Mouse (Mus musculus): ENCODE measurements around the gene Rhox3f. TPM values are rescaled to one million over a fixed set of nuclear protein-coding genes. Genes with fewer than 3 reads are reported as not detected.
"Not testable (repeated sequence)": the region's sequence is repeated elsewhere in the genome, so short reads cannot be mapped to it uniquely, and the experiment has no call there.

Gene Rhox3f
- not detected in 2 replicates for polyA plus RNA-seq (2015; fragmentation: Nextera tagmentation; extraction: Ambion mirVana)

GRCm38 (mm10) chrX:37580692-37581091 is at the start of gene Rhox3f:
Gene Rhox3f (plus strand): TSS chrX:37580992.
- not testable (repeated sequence) for H3K27ac ChIP-seq; H3K4me1 ChIP-seq (replicated peaks; ENCODE audit: insufficient read depth, low read length); H3K36me3 ChIP-seq (ENCODE audit: insufficient read depth, low read length); H3K4me2 ChIP-seq (ENCODE audit: low read length); H3K4me3 ChIP-seq (replicated peaks; ENCODE audit: low read depth, low read length); H3K27me3 ChIP-seq (ENCODE audit: insufficient read depth, low read length); H3K9me3 ChIP-seq (replicated peaks; ENCODE audit: low read length); ATAC-seq (replicated peaks; ENCODE audit: low FRiP score, low read depth); H3K9ac ChIP-seq (ENCODE audit: low read depth, low read length); DNase-seq (ENCODE audit: low spot score)

GRCm38 (mm10) chrX:37541719-37542118 is 39.1 kb upstream of the Rhox3f start, which contains the start of gene Rhox3e:
Gene Rhox3e (plus strand): TSS chrX:37542019.
- not testable (repeated sequence) for H3K4me2 ChIP-seq (ENCODE audit: low read length); H3K27me3 ChIP-seq (ENCODE audit: insufficient read depth, low read length); DNase-seq (ENCODE audit: low spot score); H3K27ac ChIP-seq; H3K9ac ChIP-seq (ENCODE audit: low read depth, low read length); ATAC-seq (replicated peaks; ENCODE audit: low FRiP score, low read depth); H3K4me3 ChIP-seq (replicated peaks; ENCODE audit: low read depth, low read length); H3K36me3 ChIP-seq (ENCODE audit: insufficient read depth, low read length); H3K9me3 ChIP-seq (replicated peaks; ENCODE audit: low read length); H3K4me1 ChIP-seq (replicated peaks; ENCODE audit: insufficient read depth, low read length)
- no CpG with 5 or more reads among the region's 4 CpGs for WGBS

- WGBS = 95% methylated on average over 10 of the region's 18 CpGs
- DNase-seq (ENCODE audit: low spot score); H3K27me3 ChIP-seq (ENCODE audit: insufficient read depth, low read length); H3K27ac ChIP-seq; ATAC-seq (replicated peaks; ENCODE audit: low FRiP score, low read depth); H3K4me1 ChIP-seq (replicated peaks; ENCODE audit: insufficient read depth, low read length); H3K36me3 ChIP-seq (ENCODE audit: insufficient read depth, low read length); H3K9me3 ChIP-seq (replicated peaks; ENCODE audit: low read length); H3K9ac ChIP-seq (ENCODE audit: low read depth, low read length); H3K4me3 ChIP-seq (replicated peaks; ENCODE audit: low read depth, low read length); H3K4me2 ChIP-seq (ENCODE audit: low read length): not testable (repeated sequence)
Measured at GRCm38 (mm10) chrX:37557112-37557511, 23.7 kb upstream of the Rhox3f start, which contains the start of gene Rhox4e. Gene Rhox4e (plus strand): TSS chrX:37557412.

- H3K27ac ChIP-seq; H3K9me3 ChIP-seq (replicated peaks; ENCODE audit: low read length); H3K4me3 ChIP-seq (replicated peaks; ENCODE audit: low read depth, low read length); H3K27me3 ChIP-seq (ENCODE audit: insufficient read depth, low read length); DNase-seq (ENCODE audit: low spot score); ATAC-seq (replicated peaks; ENCODE audit: low FRiP score, low read depth); H3K4me2 ChIP-seq (ENCODE audit: low read length); H3K36me3 ChIP-seq (ENCODE audit: insufficient read depth, low read length); H3K4me1 ChIP-seq (replicated peaks; ENCODE audit: insufficient read depth, low read length); H3K9ac ChIP-seq (ENCODE audit: low read depth, low read length): not testable (repeated sequence)
- WGBS = 92% methylated on average over 6 of the region's 8 CpGs
Measured at GRCm38 (mm10) chrX:37571105-37571504, 9.7 kb upstream of the Rhox3f start, which contains the start of gene Rhox2f. Gene Rhox2f (plus strand): TSS chrX:37571405.

- 40% methylated on average over 2 of the region's 2 CpGs for WGBS
- peak; percentile 0 for DNase-seq (ENCODE audit: low spot score)
- ATAC-seq (replicated peaks; ENCODE audit: low FRiP score, low read depth) = not testable (repeated sequence)
Measured at GRCm38 (mm10) chrX:37572638-37573037, 8.2 kb upstream of the Rhox3f start.

GRCm38 (mm10) chrX:37607604-37608003 is 26.8 kb downstream of the Rhox3f start, which contains the start of gene Rhox4f:
Gene Rhox4f (minus strand): TSS chrX:37607704.
- not testable (repeated sequence) for DNase-seq (ENCODE audit: low spot score); H3K4me1 ChIP-seq (replicated peaks; ENCODE audit: insufficient read depth, low read length); H3K9me3 ChIP-seq (replicated peaks; ENCODE audit: low read length); H3K9ac ChIP-seq (ENCODE audit: low read depth, low read length); H3K4me3 ChIP-seq (replicated peaks; ENCODE audit: low read depth, low read length); H3K4me2 ChIP-seq (ENCODE audit: low read length); H3K27me3 ChIP-seq (ENCODE audit: insufficient read depth, low read length); H3K27ac ChIP-seq; ATAC-seq (replicated peaks; ENCODE audit: low FRiP score, low read depth); H3K36me3 ChIP-seq (ENCODE audit: insufficient read depth, low read length)
- 94% methylated on average over 15 of the region's 19 CpGs for WGBS

More at GRCm38 (mm10) chrX:37572638-37573037, 8.2 kb upstream of the Rhox3f start:
- H3K9ac ChIP-seq (ENCODE audit: low read depth, low read length); H3K27me3 ChIP-seq (ENCODE audit: insufficient read depth, low read length); H3K9me3 ChIP-seq (replicated peaks; ENCODE audit: low read length); H3K36me3 ChIP-seq (ENCODE audit: insufficient read depth, low read length); H3K4me1 ChIP-seq (replicated peaks; ENCODE audit: insufficient read depth, low read length); H3K27ac ChIP-seq; H3K4me2 ChIP-seq (ENCODE audit: low read length); H3K4me3 ChIP-seq (replicated peaks; ENCODE audit: low read depth, low read length): not testable (repeated sequence)

- H3K9me3 ChIP-seq (replicated peaks; ENCODE audit: low read length); H3K4me2 ChIP-seq (ENCODE audit: low read length); H3K27ac ChIP-seq; DNase-seq (ENCODE audit: low spot score); H3K4me3 ChIP-seq (replicated peaks; ENCODE audit: low read depth, low read length); H3K9ac ChIP-seq (ENCODE audit: low read depth, low read length); H3K27me3 ChIP-seq (ENCODE audit: insufficient read depth, low read length); H3K36me3 ChIP-seq (ENCODE audit: insufficient read depth, low read length); ATAC-seq (replicated peaks; ENCODE audit: low FRiP score, low read depth); H3K4me1 ChIP-seq (replicated peaks; ENCODE audit: insufficient read depth, low read length): not testable (repeated sequence)
- WGBS = 82% methylated on average over 2 of the region's 2 CpGs
Measured at GRCm38 (mm10) chrX:37628512-37628911, 47.7 kb downstream of the Rhox3f start, which contains the start of gene Rhox3g. Gene Rhox3g (minus strand): TSS chrX:37628612.

Other genes starting within 250 kb of the Rhox3f start
- gene Rhox3a2, start 201.0 kb upstream of the Rhox3f start, polyA plus RNA-seq (2015; fragmentation: Nextera tagmentation; extraction: Ambion mirVana) = not detected in 2 replicates
- not detected in 2 replicates for gene Rhox4a2, start 190.1 kb upstream of the Rhox3f start, polyA plus RNA-seq (2015; fragmentation: Nextera tagmentation; extraction: Ambion mirVana)
- gene Rhox2b, start 168.9 kb upstream of the Rhox3f start, polyA plus RNA-seq (2015; fragmentation: Nextera tagmentation; extraction: Ambion mirVana) = not detected in 2 replicates
- not detected in 2 replicates for gene Rhox4b, start 148.5 kb upstream of the Rhox3f start, polyA plus RNA-seq (2015; fragmentation: Nextera tagmentation; extraction: Ambion mirVana)
- gene Rhox2c, start 127.3 kb upstream of the Rhox3f start, polyA plus RNA-seq (2015; fragmentation: Nextera tagmentation; extraction: Ambion mirVana) = not detected in 2 replicates
- not detected in 2 replicates for gene Rhox3c, start 122.4 kb upstream of the Rhox3f start, polyA plus RNA-seq (2015; fragmentation: Nextera tagmentation; extraction: Ambion mirVana)
- not detected in 2 replicates for gene Rhox4c, start 100.7 kb upstream of the Rhox3f start, polyA plus RNA-seq (2015; fragmentation: Nextera tagmentation; extraction: Ambion mirVana)
- not detected in 2 replicates for gene Rhox2d, start 87.6 kb upstream of the Rhox3f start, polyA plus RNA-seq (2015; fragmentation: Nextera tagmentation; extraction: Ambion mirVana)
- not detected in 2 replicates for gene Rhox4d, start 66.6 kb upstream of the Rhox3f start, polyA plus RNA-seq (2015; fragmentation: Nextera tagmentation; extraction: Ambion mirVana)
- gene Rhox2e, start 50.5 kb upstream of the Rhox3f start, polyA plus RNA-seq (2015; fragmentation: Nextera tagmentation; extraction: Ambion mirVana) = not detected in 2 replicates
- not detected in 2 replicates for gene Rhox3e, start 39.0 kb upstream of the Rhox3f start, polyA plus RNA-seq (2015; fragmentation: Nextera tagmentation; extraction: Ambion mirVana)
- not detected in 2 replicates for gene Rhox4e, start 23.6 kb upstream of the Rhox3f start, polyA plus RNA-seq (2015; fragmentation: Nextera tagmentation; extraction: Ambion mirVana)
- not detected in 2 replicates for gene Rhox2f, start 9.6 kb upstream of the Rhox3f start, polyA plus RNA-seq (2015; fragmentation: Nextera tagmentation; extraction: Ambion mirVana)
- not detected in 2 replicates for gene Rhox4f, start 26.7 kb downstream of the Rhox3f start, polyA plus RNA-seq (2015; fragmentation: Nextera tagmentation; extraction: Ambion mirVana)
- gene Rhox3g, start 47.6 kb downstream of the Rhox3f start, polyA plus RNA-seq (2015; fragmentation: Nextera tagmentation; extraction: Ambion mirVana) = not detected in 2 replicates
- not detected in 2 replicates for gene Rhox2g, start 62.5 kb downstream of the Rhox3f start, polyA plus RNA-seq (2015; fragmentation: Nextera tagmentation; extraction: Ambion mirVana)
- not detected in 2 replicates for gene Rhox4g, start 70.3 kb downstream of the Rhox3f start, polyA plus RNA-seq (2015; fragmentation: Nextera tagmentation; extraction: Ambion mirVana)
- gene Rhox3h, start 87.8 kb downstream of the Rhox3f start, polyA plus RNA-seq (2015; fragmentation: Nextera tagmentation; extraction: Ambion mirVana) = not detected in 2 replicates
- gene Rhox2h, start 92.3 kb downstream of the Rhox3f start, polyA plus RNA-seq (2015; fragmentation: Nextera tagmentation; extraction: Ambion mirVana) = not detected in 2 replicates
- 0.54 and 0.58 TPM in 2 replicates for gene Rhox5, start 223.8 kb downstream of the Rhox3f start, polyA plus RNA-seq (2015; fragmentation: Nextera tagmentation; extraction: Ambion mirVana)
- not detected in 2 replicates for gene Rhox6, start 245.9 kb downstream of the Rhox3f start, polyA plus RNA-seq (2015; fragmentation: Nextera tagmentation; extraction: Ambion mirVana)

All from kidney, postnatal 0 days (tissue).